Mouse (Mus musculus) CD8-positive naive resting alpha-beta T cell, adult 2 months (primary cell): ENCODE measurements around the gene Ndufs2.

Source experiments
- DNase-seq, 2 experiments: peaks; one replicate each; pipeline ENCODE4 v3.0.0; 2022; ENCODE audit warnings: low read depth in 2 of 2, low spot score in 2 of 2

The Ndufs2 gene

DNA sequence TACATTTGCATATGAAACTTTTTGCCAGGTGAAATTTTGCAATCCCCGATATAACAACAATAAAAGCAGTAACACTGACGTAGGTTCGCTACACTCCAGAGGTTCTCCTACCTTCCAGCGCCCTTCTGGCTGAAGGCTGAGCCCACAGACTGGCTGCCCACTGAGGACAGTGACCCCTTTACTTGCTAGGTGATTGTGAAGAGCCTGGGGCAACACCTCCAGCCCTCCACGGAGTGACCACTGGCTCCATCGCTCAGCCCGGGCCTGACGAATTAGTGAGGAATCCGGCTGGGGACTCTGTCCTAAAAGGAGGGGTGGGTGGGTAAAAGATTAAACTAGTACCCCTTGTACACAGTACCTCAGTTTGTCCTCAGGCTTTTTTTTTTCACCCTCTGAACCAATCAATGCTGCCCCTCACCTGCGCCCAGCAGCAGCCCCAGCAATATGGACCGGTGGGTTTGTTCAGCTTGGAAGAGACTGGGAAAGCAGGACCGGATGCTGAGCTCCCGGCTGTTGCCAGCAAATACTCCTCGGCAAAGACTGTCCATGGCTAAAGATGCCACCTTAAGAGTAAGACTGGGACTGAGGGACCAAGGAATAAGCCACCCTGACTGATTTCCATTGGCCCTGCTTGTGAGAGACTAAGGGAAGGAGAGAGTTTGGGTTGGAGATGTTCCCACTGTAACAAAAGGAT, 28.0 kb upstream of the Ndufs2 start:
- DNase-seq = no peak

DNA sequence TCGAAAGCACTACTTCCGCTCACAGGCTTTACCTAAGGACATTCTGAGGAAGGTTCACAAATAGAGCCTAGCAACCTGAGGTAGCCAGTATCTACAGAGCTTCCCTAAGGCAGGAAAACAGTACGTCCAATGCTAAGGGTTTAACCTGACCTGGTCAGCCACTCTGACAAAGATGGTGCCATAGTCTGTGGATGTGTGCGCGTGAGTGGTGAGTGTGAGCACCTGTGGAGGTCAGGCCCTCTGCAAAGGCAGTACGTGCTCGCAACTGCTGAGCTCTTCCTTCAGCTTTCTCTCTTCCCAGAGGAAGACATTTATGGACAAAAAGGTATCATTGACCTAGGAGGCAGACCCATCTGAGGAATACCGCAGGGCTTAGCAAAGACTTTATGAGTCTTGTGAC, 27.2 kb upstream of the Ndufs2 start:
- DNase-seq = no peak

DNA sequence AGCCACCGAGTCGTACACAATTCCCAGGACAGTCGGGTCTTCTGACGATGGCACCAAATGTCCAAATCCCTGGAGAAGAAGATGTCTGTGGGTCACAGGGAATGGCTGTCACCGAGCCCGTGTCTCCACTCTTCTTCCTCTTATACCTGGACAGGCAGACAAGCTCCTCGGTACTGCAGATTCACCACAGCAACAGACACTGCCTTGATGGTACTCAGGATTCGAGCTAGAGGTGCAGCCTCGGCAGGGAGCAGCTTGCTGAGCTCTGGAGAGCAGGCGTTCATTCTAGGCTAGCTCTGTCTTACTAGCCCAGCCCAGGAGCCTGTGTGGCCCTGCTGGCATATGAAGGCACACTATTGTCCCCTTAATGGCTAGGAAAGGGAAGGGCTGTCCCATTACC, 26.5 kb upstream of the Ndufs2 start:
- no peak for DNase-seq

DNA sequence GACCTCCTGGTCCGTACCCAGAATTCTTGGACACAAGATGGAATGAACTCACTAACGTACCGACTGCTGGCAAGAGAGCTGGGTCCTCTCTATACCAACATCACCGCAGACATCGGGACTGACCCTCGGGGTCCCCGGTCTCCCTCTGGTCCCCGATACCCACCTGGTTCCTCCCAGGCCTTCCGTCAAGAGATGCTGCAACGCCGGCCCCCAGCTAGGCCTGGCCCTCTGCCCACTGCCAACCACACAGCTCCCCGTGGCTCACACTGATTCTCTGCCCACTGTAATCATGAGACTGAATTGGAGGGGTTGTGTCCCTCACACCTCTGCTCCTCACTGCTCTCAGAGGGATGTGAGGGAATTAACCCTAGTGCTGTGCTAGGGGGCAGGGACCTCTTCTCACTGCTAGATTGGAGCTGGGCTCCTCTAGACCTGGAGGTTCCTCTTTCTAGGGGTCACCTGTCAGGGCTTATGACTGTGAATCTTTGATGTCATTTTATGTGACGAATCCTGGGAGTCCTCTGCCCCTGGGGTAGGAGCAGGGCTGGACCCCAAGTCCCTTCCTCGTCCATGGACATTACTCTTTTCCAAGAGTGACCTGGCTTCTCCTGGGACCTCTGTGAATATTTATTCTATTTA, 25.0 kb upstream of the Ndufs2 start:
- no peak for DNase-seq

DNA sequence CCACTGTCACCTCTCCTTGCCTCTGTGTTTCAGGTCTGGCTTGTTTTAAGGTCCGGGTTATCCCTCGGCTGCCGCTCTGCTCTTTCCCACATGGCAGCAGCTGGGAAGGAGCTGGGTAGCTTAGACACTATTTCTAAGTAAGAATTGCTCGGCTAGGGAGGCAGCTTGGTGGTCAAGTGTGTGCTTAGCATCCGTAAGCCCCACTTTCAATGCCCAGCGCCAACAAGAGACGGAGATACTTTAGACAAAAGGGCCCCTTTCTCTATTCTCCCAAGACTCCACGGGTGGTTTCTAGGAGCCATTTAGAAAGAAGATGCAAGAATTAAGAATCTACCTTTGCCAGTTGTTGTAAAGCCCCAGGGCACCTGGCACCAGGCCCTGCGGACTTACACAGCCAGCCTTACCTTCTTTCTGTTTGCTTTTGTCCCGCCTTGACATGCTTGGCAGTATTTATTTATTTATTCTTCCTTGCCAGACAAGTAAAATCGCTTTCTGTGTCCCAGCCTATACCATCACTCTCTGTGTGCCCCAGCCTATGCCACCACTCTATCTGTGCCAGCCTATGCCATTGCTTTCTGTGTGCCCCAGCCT, 24.1 kb upstream of the Ndufs2 start:
- no peak for DNase-seq

DNA sequence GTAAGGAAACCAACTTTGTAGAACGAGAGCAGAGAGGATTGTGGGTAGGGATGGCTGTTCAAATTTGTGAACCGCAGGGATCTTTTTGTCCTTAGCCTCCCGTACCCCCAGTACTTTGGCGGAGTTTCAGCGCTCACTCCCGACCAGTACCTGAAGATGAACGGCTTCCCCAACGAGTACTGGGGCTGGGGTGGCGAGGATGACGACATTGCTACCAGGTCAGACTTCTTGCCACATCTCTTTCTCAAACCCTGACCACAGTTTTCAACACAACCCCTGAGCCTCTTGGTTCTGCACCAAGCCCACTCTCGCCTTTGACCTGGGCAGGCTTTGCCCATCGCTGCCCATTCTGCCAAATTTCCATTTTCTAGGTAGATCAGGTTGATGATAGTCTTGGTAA, 23.0 kb upstream of the Ndufs2 start:
- no peak for DNase-seq

DNA sequence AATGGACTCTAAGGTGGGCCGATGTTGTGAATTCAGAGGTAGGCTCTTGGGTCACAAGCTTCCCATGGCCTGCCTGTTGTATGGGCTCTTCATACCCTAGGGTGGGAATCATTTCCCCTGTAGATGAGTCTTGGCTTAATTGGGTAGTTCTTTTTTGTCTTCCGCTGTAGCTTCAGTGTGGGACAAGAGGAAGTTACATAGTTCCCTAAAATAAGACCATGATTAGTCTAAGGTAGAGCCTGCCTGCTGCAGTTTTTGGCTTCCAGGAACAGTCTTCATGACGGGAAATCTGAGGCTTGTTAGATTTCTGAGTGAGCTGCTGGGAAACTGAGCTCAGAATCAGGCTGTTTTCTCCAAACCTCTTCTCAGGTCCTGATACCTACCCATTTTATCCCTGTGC, 20.9 kb upstream of the Ndufs2 start:
- DNase-seq = no peak

DNA sequence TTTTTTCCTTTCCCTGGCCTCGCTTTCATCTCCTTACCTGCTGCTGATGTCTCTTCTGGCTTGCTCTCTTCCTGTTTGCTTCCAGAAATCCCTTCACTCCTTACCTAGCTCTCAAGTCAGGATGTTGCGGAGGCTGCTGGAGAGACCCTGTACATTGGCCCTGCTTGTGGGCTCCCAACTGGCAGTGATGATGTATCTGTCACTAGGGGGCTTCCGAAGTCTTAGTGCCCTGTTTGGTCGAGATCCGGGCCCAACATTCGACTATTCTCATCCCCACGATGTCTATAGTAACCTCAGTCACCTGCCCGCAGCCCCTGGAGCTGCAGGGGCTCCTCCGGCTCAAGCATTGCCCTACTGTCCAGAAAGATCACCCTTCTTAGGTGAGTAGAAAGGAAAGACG, 20.4 kb upstream of the Ndufs2 start:
- no peak for DNase-seq

DNA sequence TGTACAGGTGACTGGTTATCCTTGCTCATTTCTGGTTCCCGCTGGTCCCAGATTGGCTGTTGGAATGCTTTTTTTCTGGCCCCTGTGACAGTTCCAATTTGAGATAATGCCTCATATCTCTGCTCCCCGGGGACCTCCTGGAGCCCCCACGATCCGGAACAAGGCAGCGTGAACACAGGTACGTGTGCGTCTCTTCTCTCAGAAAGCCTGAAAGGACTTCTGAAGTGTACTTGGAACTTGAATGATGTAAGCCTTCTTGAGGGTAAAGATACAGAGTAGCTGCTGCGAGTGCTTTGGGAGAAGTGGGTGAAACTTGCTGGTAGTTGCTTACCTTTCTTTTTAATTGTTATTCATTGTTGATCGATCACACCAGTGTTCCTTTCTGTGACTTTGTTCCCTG, 20.0 kb upstream of the Ndufs2 start:
- no peak for DNase-seq

DNA sequence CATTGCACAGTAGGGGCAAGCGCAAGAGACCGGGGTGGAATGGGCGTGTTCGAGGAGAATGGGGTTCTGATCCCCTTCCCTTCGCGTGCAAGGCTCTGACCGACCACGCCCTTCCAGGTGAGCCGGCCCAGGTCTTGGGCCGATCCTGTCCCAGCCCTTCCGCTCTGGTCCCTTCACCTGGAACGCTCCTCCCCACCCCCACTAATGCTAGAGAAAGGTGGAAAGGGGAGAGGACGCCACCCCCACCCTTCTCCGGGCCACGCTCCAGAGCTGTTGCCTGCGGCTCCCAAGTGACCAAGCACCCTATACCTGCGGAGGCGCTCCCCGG, 19.3 kb upstream of the Ndufs2 start:
- no peak for DNase-seq

DNA sequence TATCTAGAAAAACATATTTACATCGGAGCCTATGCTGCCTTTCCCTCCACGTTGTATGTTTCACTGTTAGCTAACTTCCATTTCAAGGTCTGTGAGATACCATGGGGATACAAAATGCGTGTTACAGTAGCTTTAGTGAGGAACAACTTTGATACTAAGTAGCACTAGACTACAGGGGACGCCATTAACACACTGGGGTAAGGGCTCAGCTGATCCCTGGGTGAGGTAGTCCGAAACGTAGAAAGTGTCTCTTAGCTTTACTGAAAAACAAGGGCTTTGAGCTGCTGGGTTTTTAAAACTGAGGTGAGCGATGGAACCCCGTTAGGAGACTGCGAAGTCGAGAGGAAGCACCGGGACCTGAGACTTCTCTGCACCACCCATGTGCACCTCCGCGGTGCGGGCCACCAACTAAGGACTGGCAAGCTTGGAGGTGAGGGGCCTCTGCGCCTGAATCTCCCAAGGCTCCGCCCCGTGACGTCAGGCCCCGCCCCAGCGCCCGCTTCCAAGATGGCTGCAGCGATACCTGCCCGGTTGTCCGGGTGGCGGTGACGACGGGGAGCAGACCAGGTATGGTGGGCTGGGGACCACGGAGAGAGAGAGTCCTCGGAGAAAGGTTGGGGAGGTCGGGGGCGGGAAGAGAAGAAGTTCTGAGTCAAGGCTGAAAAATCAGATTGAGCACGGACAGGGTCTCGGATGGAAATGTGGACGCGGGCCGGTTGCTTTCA, 18.8 kb upstream of the Ndufs2 start, which contains the start of gene B4galt3:
Gene B4galt3, plus strand, starts transcription at position 481 of the 725 bp plus-strand sequence.
- peak; percentile 91 to 96 for DNase-seq

DNA sequence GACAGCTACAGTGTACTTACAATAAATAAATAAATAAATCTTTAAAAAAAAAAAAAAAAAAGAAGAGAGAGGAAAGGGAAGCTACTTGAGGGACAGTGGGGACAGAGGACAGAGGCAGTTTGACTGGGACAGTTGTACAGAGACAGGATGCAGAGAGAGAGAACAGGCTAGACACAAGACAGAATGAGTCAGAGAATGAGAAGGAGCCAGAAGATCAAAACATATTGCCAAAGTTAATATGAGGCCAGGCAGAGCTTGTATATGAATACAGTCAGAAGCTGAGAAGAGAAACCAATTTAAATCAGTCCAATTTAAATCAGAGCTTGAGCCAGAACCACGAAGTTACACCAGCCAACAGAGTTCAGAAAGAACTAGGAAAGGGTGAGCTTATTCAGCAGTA, 17.2 kb upstream of the Ndufs2 start:
- no peak for DNase-seq

DNA sequence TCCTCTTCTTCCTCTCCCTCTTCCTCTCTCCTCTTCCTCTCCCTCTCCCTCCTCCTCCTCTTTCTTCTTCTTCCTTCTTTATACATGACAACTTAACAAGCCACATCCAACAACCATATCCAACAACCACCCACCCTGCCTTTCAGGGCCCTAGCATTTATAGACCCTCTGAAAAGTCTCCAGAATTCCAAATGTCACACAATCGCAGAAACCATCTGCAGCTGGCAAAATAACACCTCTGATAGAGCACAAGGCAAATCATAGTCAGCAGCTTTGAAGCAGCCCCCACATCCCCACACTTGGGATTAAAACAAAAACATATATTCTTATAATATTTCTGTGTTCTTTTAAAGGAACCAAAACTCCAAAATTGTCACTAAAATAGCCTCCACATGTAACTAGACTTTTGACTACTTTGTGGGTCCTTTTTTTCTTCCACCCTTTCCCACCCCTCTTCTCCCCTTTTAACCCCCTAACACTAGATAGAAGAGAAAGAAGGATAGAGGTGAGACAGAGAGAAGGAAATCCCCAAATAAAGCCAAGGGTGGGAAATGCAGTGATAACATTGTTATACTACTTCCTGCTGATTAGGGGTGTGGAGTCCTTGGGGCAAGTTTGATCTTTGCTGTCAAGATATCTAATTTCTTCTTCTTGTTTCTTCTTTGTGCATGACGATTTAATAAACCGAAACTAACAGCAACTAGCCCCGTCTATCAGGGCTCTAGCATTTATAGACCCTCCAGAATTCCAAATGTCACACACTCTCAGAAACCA, 15.0 kb upstream of the Ndufs2 start:
- no peak for DNase-seq

DNA sequence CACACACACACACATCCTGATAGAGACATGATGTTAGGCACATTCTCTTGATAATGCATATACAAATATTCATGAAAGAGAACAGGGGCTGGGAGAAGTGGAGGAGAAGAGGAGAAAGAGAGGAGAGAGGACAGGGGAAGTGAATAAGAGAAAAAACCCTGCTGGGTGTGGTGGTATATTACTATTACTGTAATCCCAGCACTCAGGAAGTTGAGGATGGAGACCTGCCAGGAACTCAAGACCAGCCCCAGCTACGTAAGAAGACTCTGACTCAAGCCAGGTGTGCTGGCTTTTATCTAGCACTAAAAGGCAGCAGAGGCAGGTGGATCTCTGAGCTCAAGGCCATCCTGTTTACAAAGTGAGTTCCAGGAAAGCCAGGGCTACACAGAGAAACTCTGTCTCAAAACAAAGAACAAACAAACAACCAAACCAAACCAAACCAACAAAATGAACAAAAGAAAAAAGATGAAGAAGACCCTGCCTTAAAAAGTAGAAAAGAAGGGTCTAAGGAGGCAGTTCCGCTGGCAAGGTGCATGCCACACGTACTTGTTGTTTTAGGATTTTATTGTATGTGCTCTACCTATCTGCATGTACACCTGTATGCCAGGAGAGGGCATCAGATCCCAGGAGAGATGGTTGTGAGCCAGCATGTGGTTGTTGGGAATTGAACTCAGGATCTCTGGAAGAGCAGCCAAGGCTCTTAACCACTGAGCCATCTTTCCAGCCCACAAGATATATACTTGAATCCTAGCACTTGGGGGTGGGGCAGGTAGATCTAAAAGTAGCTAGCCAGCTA, 12.7 kb upstream of the Ndufs2 start:
- no peak for DNase-seq

DNA sequence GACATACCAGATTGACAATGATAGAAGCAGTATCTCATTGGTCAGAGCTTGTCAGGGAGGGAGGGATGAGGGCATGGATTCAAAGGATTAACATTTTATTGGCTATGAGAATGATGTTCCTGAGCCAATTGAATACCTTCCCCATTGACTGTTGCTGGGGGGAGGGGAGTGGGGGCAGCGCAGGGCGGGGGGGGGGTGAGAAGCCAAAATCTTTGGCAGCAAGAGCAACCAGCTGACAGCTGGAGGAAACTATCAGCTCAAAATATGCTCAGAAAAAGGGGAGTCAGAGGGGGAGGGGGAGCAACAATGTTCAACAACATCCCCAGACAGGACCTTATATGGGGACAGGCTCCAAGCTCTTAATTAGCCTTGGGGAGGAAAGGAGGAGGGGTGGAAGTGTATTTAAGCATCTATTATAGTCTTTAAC, 12.0 kb upstream of the Ndufs2 start:
- no peak for DNase-seq

DNA sequence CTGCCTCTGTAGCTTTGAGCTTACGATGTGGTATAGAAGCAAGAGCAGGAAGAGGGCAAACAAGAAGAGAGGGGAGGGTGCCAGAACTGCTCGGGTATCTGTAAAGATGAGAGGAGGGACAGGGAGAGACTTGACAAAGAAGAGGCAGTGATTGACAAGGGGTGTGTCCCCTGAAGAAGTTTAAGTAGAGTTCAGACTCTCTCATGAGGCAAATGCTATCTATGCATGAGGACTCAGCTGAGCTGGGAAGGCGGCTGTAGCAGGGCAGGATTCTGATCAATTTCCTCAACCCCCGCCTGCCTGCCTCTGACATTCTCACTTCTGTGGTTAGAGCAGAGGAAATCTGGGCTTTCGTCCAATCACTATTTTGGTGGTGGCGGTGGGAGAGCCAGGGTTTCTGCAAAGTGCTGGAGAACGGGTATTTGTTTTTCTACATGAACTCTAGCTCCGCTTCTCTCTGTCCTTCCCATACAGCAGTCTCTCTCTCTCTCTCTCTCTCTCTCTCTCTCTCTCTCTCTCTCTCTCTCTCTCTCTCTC, 11.5 kb upstream of the Ndufs2 start:
- DNase-seq = peak in 1 of 2 experiments; percentile 35

DNA sequence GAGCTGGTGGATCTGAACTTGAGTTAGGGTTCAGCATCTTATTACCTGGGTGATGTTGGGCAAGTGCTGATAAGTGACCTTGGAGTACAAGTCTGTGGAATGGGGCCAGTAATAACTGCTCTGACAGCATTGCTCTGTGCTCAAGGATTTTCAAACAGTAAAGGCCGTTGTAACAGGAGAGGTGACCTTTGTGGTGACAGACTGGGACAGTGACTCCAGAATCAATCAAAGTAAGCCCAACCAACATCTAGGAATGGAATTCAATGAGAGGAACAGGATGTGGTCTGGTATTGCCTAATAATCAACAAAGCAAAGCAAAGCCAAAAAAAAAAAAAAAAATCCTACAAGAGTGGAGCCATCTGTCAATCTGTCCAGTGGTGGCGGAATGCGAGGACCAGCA, 9.1 kb upstream of the Ndufs2 start:
- no peak for DNase-seq

DNA sequence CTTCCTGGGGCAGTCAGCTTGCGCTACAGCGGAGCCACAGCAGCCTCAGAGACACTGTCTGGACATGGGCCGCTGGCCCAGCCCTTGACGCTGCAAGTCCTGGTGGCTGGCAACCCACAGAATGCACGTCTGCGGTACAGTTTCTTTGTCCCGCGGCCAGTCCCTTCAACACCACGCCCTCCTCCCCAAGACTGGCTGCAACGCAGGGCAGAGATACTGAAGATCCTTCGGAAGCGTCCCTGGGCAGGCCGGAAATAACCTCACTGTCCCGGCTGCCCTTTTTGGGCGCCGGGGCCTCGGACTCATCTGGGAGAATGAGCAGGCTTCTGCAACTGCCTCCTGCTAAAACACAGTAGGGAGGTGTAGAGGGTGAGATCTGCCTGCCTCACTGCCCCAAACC, 7.7 kb upstream of the Ndufs2 start:
- no peak for DNase-seq

DNA sequence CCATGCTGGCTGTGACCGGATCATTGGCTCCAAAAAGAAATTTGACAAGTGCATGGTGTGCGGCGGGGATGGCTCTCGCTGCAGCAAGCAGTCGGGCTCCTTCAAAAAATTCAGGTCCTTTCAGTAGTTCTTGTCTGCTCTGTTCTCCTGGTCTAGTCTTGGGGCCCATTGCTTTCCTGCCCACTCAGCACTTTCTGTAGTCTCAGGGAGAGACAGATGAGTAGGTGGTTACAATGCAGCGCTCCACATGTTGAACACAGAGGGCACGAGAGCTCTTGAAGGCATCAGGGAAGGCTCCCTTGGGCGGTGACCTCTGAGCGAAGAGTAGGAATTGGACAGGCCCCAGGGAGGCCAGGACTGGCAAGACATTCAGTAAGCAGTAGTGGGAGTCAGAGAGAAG, 6.6 kb upstream of the Ndufs2 start:
- no peak for DNase-seq

DNA sequence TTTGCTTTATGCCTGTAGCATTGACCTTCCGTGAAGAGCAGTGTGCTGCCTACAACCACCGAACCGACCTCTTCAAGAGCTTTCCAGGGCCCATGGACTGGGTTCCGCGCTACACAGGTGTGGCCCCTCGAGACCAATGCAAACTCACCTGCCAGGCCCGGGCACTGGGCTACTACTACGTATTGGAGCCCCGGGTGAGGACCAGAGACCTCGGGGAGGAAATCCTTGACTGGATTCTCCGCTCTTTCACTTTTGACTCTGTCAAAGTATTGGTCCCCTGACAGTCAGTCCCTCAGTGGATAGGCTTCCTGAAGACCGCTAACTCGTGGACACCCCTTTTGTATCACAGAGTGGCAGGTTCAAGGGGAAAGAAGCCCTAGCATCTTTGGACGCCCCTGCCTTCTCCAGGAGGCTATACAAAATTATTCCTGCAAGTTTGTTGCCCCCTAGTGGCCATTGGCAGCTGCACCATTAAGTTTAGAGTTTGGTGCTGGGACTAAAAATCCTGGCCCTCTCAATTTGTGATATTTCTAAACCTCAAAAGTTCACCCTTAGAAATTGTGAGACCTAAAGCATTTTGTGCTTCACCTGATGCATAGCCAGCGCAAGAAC, 5.9 kb upstream of the Ndufs2 start:
- DNase-seq = peak; percentile 41 to 66
